Mouse (Mus musculus): ENCODE measurements at regions not wholly inside any gene's neighbourhood (a gene's known extent, or its start where the extent isn't known, plus 50 kb on each side); places are given as distances from the start of the nearest gene placed in this dataset.

- Histone ChIP-seq H3K4me2 (replicated peaks; ENCODE audit: low read depth) (no peak overlapping the region), H3K27ac (ENCODE audit: low read depth, low read length) (no peak overlapping the region), H3K9ac (ENCODE audit: low read depth, low read length) (no peak overlapping the region), H3K9me3 (ENCODE audit: control insufficient read depth) (no peaks in the 10 kb centered on the region), H3K4me1 (replicated peaks; ENCODE audit: control insufficient read depth, insufficient read depth, low read length) (no peaks in the 10 kb centered on the region), H3K27me3 (replicated peaks; ENCODE audit: control insufficient read depth, insufficient read depth, low read length) (no peaks in the 10 kb centered on the region), H3K36me3 (ENCODE audit: control insufficient read depth, insufficient read depth) (no peaks in the 10 kb centered on the region), H3K4me3 (ENCODE audit: low read depth, low read length) (no peak overlapping the region)
- 85% methylated on average over 6 of the region's 6 CpGs for WGBS
- no peak for TF ChIP-seq CTCF (IDR thresholded peaks at IDR 0.05; ENCODE audit: low read depth)
- ATAC-seq, result no peak
These were observed 88.5 kb upstream of the Zmiz1 start for GRCm38 (mm10) chr14:25370306-25371020.

DNA sequence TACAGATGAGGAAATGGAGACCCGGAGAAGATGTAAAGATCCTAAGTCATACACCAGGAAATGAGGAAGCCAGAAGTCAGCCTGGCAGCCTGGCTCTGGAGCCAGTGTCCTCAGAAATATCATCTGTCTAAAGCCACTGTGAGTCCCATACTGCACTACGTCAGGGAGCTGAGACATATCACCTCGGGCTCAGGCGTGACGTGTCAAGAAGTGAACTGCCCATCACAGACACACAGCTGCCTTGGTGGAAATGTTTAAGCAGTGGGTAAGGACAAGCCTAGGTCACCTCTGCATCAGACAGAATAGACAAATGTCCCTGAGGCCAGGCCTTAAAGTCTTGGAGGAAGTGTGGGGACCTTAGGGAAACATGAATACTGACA is 88.0 kb upstream of the Zmiz1 start:
- WGBS, result 66% methylated on average over 5 of the region's 5 CpGs
- ATAC-seq, result no peak
- no peak overlapping the region for H3K4me2 ChIP-seq (replicated peaks; ENCODE audit: low read depth)
- H3K36me3 ChIP-seq (ENCODE audit: control insufficient read depth, insufficient read depth), result no peaks in the 10 kb centered on the region
- H3K9me3 ChIP-seq (ENCODE audit: control insufficient read depth), result no peaks in the 10 kb centered on the region
- no peaks in the 10 kb centered on the region for H3K27me3 ChIP-seq (replicated peaks; ENCODE audit: control insufficient read depth, insufficient read depth, low read length)
- no peak overlapping the region for H3K27ac ChIP-seq (ENCODE audit: low read depth, low read length)
- H3K4me3 ChIP-seq (ENCODE audit: low read depth, low read length), result no peak overlapping the region
- no peaks in the 10 kb centered on the region for H3K4me1 ChIP-seq (replicated peaks; ENCODE audit: control insufficient read depth, insufficient read depth, low read length)
- H3K9ac ChIP-seq (ENCODE audit: low read depth, low read length), result no peak overlapping the region
- TF ChIP-seq CTCF (IDR thresholded peaks at IDR 0.05; ENCODE audit: low read depth), result no peak

GRCm38 (mm10) chr14:25371661-25372060 is 87.3 kb upstream of the Zmiz1 start:
- no peak for ATAC-seq
- Histone ChIP-seq H3K27ac (ENCODE audit: low read depth, low read length) (no peak overlapping the region), H3K9me3 (ENCODE audit: control insufficient read depth) (no peaks in the 10 kb centered on the region), H3K4me1 (replicated peaks; ENCODE audit: control insufficient read depth, insufficient read depth, low read length) (no peaks in the 10 kb centered on the region), H3K4me3 (ENCODE audit: low read depth, low read length) (no peak overlapping the region), H3K4me2 (replicated peaks; ENCODE audit: low read depth) (no peak overlapping the region), H3K36me3 (ENCODE audit: control insufficient read depth, insufficient read depth) (no peaks in the 10 kb centered on the region), H3K27me3 (replicated peaks; ENCODE audit: control insufficient read depth, insufficient read depth, low read length) (no peaks in the 10 kb centered on the region), H3K9ac (ENCODE audit: low read depth, low read length) (no peak overlapping the region)
- no peak for TF ChIP-seq CTCF (IDR thresholded peaks at IDR 0.05; ENCODE audit: low read depth)
- 61% methylated on average over 4 of the region's 4 CpGs for WGBS

- no peaks in the 10 kb centered on the region for H3K4me1 ChIP-seq (replicated peaks; ENCODE audit: control insufficient read depth, insufficient read depth, low read length)
- no peak for ATAC-seq
- no peak overlapping the region for H3K27ac ChIP-seq (ENCODE audit: low read depth, low read length)
- TF ChIP-seq CTCF (IDR thresholded peaks at IDR 0.05; ENCODE audit: low read depth), result peak; percentile 56
- no peaks in the 10 kb centered on the region for H3K9me3 ChIP-seq (ENCODE audit: control insufficient read depth)
- H3K4me3 ChIP-seq (ENCODE audit: low read depth, low read length), result no peak overlapping the region
- H3K4me2 ChIP-seq (replicated peaks; ENCODE audit: low read depth), result no peak overlapping the region
- H3K36me3 ChIP-seq (ENCODE audit: control insufficient read depth, insufficient read depth), result no peaks in the 10 kb centered on the region
- H3K9ac ChIP-seq (ENCODE audit: low read depth, low read length), result no peak overlapping the region
- H3K27me3 ChIP-seq (replicated peaks; ENCODE audit: control insufficient read depth, insufficient read depth, low read length), result no peaks in the 10 kb centered on the region
- 77% methylated on average over 4 of the region's 4 CpGs for WGBS
These were observed 86.4 kb upstream of the Zmiz1 start for GRCm38 (mm10) chr14:25372581-25372980.

DNA sequence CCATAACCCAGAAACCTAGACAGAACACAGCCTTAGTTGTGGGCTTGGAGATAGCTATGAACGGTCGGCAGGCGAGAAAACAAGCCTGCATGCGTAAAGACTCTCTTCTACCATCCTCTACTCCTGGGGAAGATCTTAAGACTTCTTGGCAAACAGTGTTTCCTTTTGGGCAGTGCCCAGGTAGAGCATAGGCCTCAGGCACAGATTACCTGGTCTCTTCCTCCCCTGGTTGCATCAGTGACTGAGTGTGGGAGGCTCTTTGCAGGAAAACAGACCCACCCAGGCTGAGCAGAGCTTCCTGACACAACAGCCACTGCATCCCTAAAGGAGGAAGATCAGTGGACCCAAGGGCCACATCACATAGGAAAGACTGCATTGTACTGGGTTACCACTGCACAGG is 85.8 kb upstream of the Zmiz1 start:
- no peak overlapping the region for H3K4me3 ChIP-seq (ENCODE audit: low read depth, low read length)

GRCm38 (mm10) chr14:25375001-25375400 is 84.0 kb upstream of the Zmiz1 start:
- no peak for ATAC-seq
- Histone ChIP-seq H3K27ac (ENCODE audit: low read depth, low read length) (no peak overlapping the region), H3K4me2 (replicated peaks; ENCODE audit: low read depth) (no peak overlapping the region), H3K4me3 (ENCODE audit: low read depth, low read length) (no peak overlapping the region), H3K4me1 (replicated peaks; ENCODE audit: control insufficient read depth, insufficient read depth, low read length) (no peaks in the 10 kb centered on the region), H3K9me3 (ENCODE audit: control insufficient read depth) (no peaks in the 10 kb centered on the region), H3K27me3 (replicated peaks; ENCODE audit: control insufficient read depth, insufficient read depth, low read length) (no peaks in the 10 kb centered on the region), H3K9ac (ENCODE audit: low read depth, low read length) (no peak overlapping the region), H3K36me3 (ENCODE audit: control insufficient read depth, insufficient read depth) (no peaks in the 10 kb centered on the region)
- WGBS, result 79% methylated on average over 7 of the region's 7 CpGs
- TF ChIP-seq CTCF (IDR thresholded peaks at IDR 0.05; ENCODE audit: low read depth), result no peak

More for the DNA sequence above, 85.8 kb upstream of the Zmiz1 start:
- Histone ChIP-seq H3K4me1 (replicated peaks; ENCODE audit: control insufficient read depth, insufficient read depth, low read length) (no peaks in the 10 kb centered on the region), H3K9me3 (ENCODE audit: control insufficient read depth) (no peaks in the 10 kb centered on the region), H3K27ac (ENCODE audit: low read depth, low read length) (no peak overlapping the region), H3K9ac (ENCODE audit: low read depth, low read length) (no peak overlapping the region), H3K4me2 (replicated peaks; ENCODE audit: low read depth) (no peak overlapping the region), H3K36me3 (ENCODE audit: control insufficient read depth, insufficient read depth) (no peaks in the 10 kb centered on the region), H3K27me3 (replicated peaks; ENCODE audit: control insufficient read depth, insufficient read depth, low read length) (no peaks in the 10 kb centered on the region)
- WGBS, result 96% methylated on average over 4 of the region's 4 CpGs
- TF ChIP-seq CTCF (IDR thresholded peaks at IDR 0.05; ENCODE audit: low read depth), result no peak
- ATAC-seq, result no peak

Data from intestine, postnatal 0 days (tissue).